ENCODE assay signal across 27 mouse cellular contexts in genomic region chr15:89340136-89340535, GRCm38 (mm10). TPM values are rescaled to one million over a fixed set of nuclear protein-coding genes. Genes with fewer than 3 reads are reported as not detected.
"Had no signal": no experiment of that assay in that cellular context is flagged by ENCODE, and none has a peak within 500 bp of the region (broad histone marks: within the 10 kb centered on the region; RNA-seq: fewer than 3 reads in every experiment).

No protein-coding gene starts in this region.

- H3K4me3 ChIP-seq: liver, embryonic 13.5 days; neural tube, embryonic 12.5 days; neural tube, embryonic 15.5 days; stomach, embryonic 15.5 days had no signal

- H3K9me3 ChIP-seq: liver, embryonic 13.5 days; neural tube, embryonic 12.5 days; neural tube, embryonic 15.5 days; stomach, embryonic 15.5 days had no signal

- H3K4me2 ChIP-seq: liver, embryonic 13.5 days; lung, embryonic 14.5 days; midbrain, embryonic 11.5 days; neural tube, embryonic 12.5 days; neural tube, embryonic 15.5 days; stomach, embryonic 15.5 days had no signal

- DNase-seq: kidney, adult 18-20 months; kidney, adult 9 months; kidney, postnatal 14 days; kidney, postnatal 4 days; liver, embryonic 13.5 days; lung, embryonic 14.5 days; midbrain, embryonic 14.5 days; right cerebral cortex, adult 18-20 months; right cerebral cortex, postnatal 14 days; right cerebral cortex, postnatal 4 days; thymus, postnatal 25 days had no signal

- H3K36me3 ChIP-seq: liver, embryonic 13.5 days; neural tube, embryonic 12.5 days; neural tube, embryonic 15.5 days; stomach, embryonic 15.5 days had no signal

- H3K27me3 ChIP-seq: neural tube, embryonic 12.5 days; neural tube, embryonic 15.5 days; stomach, embryonic 15.5 days had no signal

- ATAC-seq: lung, postnatal 0 days had no signal

- H3K27ac ChIP-seq: liver, embryonic 13.5 days; macrophage; neural tube, embryonic 12.5 days; neural tube, embryonic 15.5 days; stomach, embryonic 15.5 days had no signal

- H3K9ac ChIP-seq: liver, embryonic 13.5 days; lung, embryonic 14.5 days; neural tube, embryonic 12.5 days; neural tube, embryonic 15.5 days; stomach, embryonic 15.5 days had no signal

- H3K4me1 ChIP-seq: neural tube, embryonic 12.5 days; neural tube, embryonic 15.5 days; stomach, embryonic 15.5 days had no signal

RNA-seq across cellular contexts. Expression of gene Miox, which starts 5.9 kb away (rescaled TPM):
- total RNA-seq: layer of hippocampus, adult 18-20 months; layer of hippocampus, postnatal 14 days; left cerebral cortex, adult 8-10 months; left cerebral cortex, postnatal 36 days; megakaryocyte-erythroid progenitor cell, adult 5-6 weeks; midbrain, postnatal 0 days had no signal
- polyA plus RNA-seq: limb, embryonic 11.5 days; limb, embryonic 14.5 days; lung, embryonic 14.5 days; lung, postnatal 0 days; macrophage; midbrain, embryonic 11.5 days; midbrain, embryonic 14.5 days; midbrain, postnatal 0 days; neural tube, embryonic 12.5 days; neural tube, embryonic 15.5 days; thymus, postnatal 0 days had no signal

RNA-seq across cellular contexts. Expression of gene Adm2, which starts 17.6 kb away (rescaled TPM):
- total RNA-seq: layer of hippocampus, adult 18-20 months; layer of hippocampus, postnatal 14 days; left cerebral cortex, adult 8-10 months; left cerebral cortex, postnatal 36 days; liver, adult 2 months; megakaryocyte-erythroid progenitor cell, adult 5-6 weeks; midbrain, postnatal 0 days had no signal
- polyA plus RNA-seq: limb, embryonic 11.5 days; liver, adult 2 months; macrophage; midbrain, embryonic 11.5 days; midbrain, embryonic 14.5 days; midbrain, postnatal 0 days; neural tube, embryonic 12.5 days; neural tube, embryonic 15.5 days had no signal
